Mouse (Mus musculus): ENCODE measurements around the gene Canx. TPM values are rescaled to one million over a fixed set of nuclear protein-coding genes. Genes with fewer than 3 reads are reported as not detected.

Gene Canx
- polyA plus RNA-seq, 1 experiment from 2014 or later: 237 TPM

GRCm38 (mm10) chr11:50290486-50291225 is 34.8 kb downstream of the Canx start:
- Histone ChIP-seq H3K4me3 (ENCODE audit: low read depth, low read length) (peak overlapping the region; percentile 99), H3K27me3 (ENCODE audit: control insufficient read depth, insufficient read depth, low read length) (no peaks in the 10 kb centered on the region), H3K9ac (ENCODE audit: low read length) (peak overlapping the region; percentile 99), H3K36me3 (ENCODE audit: control insufficient read depth, insufficient read depth, low read length) (0 out of 2 replicates have a peak, but pooled peaks cover 2% of the 10 kb centered on the region), H3K4me1 (ENCODE audit: control insufficient read depth, insufficient read depth, low read length) (peaks cover 14% of the 10 kb centered on the region), H3K9me3 (ENCODE audit: control insufficient read depth, low read length) (no peaks in the 10 kb centered on the region), H3K27ac (ENCODE audit: low read depth, low read length) (peak overlapping the region; percentile 96; the same call in 1 of the 2 replicates), H3K4me2 (peak overlapping the region; percentile 60)
- WGBS: 15% methylated on average over 20 of the region's 20 CpGs
- no peak for ATAC-seq (ENCODE audit: low FRiP score)
- no peak for DNase-seq (ENCODE audit: low spot score, missing footprints)

DNA sequence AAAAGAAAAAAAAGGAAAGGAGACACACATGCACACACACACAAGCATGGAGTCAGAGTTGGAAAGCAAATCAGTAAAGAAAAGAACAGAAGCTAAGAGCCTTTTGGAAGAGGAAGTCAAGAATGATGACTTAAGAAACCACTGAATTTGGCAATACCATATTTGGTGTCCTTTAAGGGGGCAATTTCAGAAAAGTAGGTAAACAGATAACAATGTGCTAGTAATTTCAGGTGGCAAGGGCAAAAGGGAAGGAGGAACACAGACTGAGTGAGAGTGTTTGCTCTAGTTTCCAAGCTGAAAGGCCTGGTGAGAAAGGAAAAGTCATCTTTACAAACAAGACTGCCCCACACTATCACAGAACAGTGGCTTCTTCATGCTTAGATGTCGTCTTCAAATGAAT is 39.0 kb downstream of the Canx start:
- H3K4me1 ChIP-seq (ENCODE audit: control insufficient read depth, insufficient read depth, low read length): peaks cover 14% of the 10 kb centered on the region
- H3K4me2 ChIP-seq: no peak overlapping the region
- no peaks in the 10 kb centered on the region for H3K36me3 ChIP-seq (ENCODE audit: control insufficient read depth, insufficient read depth, low read length)
- DNase-seq (ENCODE audit: low spot score, missing footprints) (no peak), ATAC-seq (ENCODE audit: low FRiP score) (no peak)
- no peak overlapping the region for H3K9ac ChIP-seq (ENCODE audit: low read length)
- 97% methylated on average over 1 of the region's 1 CpGs for WGBS
- H3K9me3 ChIP-seq (ENCODE audit: control insufficient read depth, low read length): no peaks in the 10 kb centered on the region
- no peak overlapping the region for H3K4me3 ChIP-seq (ENCODE audit: low read depth, low read length)
- no peak overlapping the region for H3K27ac ChIP-seq (ENCODE audit: low read depth, low read length)
- no peaks in the 10 kb centered on the region for H3K27me3 ChIP-seq (ENCODE audit: control insufficient read depth, insufficient read depth, low read length)

- DNase-seq (ENCODE audit: low spot score, missing footprints) (no peak), ATAC-seq (ENCODE audit: low FRiP score) (no peak)
- Histone ChIP-seq H3K4me3 (ENCODE audit: low read depth, low read length) (no peak overlapping the region), H3K9me3 (ENCODE audit: control insufficient read depth, low read length) (no peaks in the 10 kb centered on the region), H3K4me1 (ENCODE audit: control insufficient read depth, insufficient read depth, low read length) (peaks cover 14% of the 10 kb centered on the region), H3K36me3 (ENCODE audit: control insufficient read depth, insufficient read depth, low read length) (no peaks in the 10 kb centered on the region), H3K27me3 (ENCODE audit: control insufficient read depth, insufficient read depth, low read length) (no peaks in the 10 kb centered on the region), H3K4me2 (no peak overlapping the region), H3K9ac (ENCODE audit: low read length) (no peak overlapping the region), H3K27ac (ENCODE audit: low read depth, low read length) (no peak overlapping the region)
- WGBS: 95% methylated on average over 7 of the region's 7 CpGs
These were observed 39.8 kb downstream of the Canx start for GRCm38 (mm10) chr11:50285696-50286095.

DNA sequence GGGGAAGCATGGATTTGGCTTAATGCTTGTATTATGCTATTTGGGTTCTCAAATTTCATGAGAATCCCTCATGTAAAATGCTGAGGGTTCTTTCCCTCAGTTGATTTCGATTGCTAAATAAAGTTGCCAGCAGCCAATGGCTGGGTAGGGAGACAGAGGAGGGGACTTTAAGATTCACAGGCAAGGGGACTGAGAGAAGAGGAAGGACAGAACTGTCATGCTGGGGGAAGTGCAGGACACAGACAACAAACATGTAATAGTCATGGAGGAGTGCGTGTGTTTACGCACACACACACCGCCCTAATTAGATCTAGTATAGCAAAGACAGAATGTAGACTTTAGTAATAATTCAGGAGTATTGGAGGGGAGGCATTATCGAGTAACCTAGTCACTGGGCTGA is 40.2 kb downstream of the Canx start:
- H3K4me2 ChIP-seq: no peak overlapping the region
- DNase-seq (ENCODE audit: low spot score, missing footprints): no peak
- no peak overlapping the region for H3K9ac ChIP-seq (ENCODE audit: low read length)
- no peak for ATAC-seq (ENCODE audit: low FRiP score)
- H3K9me3 ChIP-seq (ENCODE audit: control insufficient read depth, low read length): no peaks in the 10 kb centered on the region
- peaks cover 9% of the 10 kb centered on the region for H3K4me1 ChIP-seq (ENCODE audit: control insufficient read depth, insufficient read depth, low read length)
- no peaks in the 10 kb centered on the region for H3K36me3 ChIP-seq (ENCODE audit: control insufficient read depth, insufficient read depth, low read length)
- no peaks in the 10 kb centered on the region for H3K27me3 ChIP-seq (ENCODE audit: control insufficient read depth, insufficient read depth, low read length)
- 96% methylated on average over 5 of the region's 5 CpGs for WGBS
- no peak overlapping the region for H3K4me3 ChIP-seq (ENCODE audit: low read depth, low read length)
- no peak overlapping the region for H3K27ac ChIP-seq (ENCODE audit: low read depth, low read length)

- Histone ChIP-seq H3K9me3 (ENCODE audit: control insufficient read depth, low read length) (no peaks in the 10 kb centered on the region), H3K36me3 (ENCODE audit: control insufficient read depth, insufficient read depth, low read length) (no peaks in the 10 kb centered on the region), H3K4me2 (no peak overlapping the region), H3K4me1 (ENCODE audit: control insufficient read depth, insufficient read depth, low read length) (no peaks in the 10 kb centered on the region), H3K9ac (ENCODE audit: low read length) (no peak overlapping the region), H3K27ac (ENCODE audit: low read depth, low read length) (no peak overlapping the region), H3K27me3 (ENCODE audit: control insufficient read depth, insufficient read depth, low read length) (no peaks in the 10 kb centered on the region), H3K4me3 (ENCODE audit: low read depth, low read length) (no peak overlapping the region)
- ATAC-seq (ENCODE audit: low FRiP score) (no peak), DNase-seq (ENCODE audit: low spot score, missing footprints) (no peak)
- WGBS: 90% methylated on average over 1 of the region's 1 CpGs
These were observed 45.4 kb downstream of the Canx start for GRCm38 (mm10) chr11:50280053-50280452.

DNA sequence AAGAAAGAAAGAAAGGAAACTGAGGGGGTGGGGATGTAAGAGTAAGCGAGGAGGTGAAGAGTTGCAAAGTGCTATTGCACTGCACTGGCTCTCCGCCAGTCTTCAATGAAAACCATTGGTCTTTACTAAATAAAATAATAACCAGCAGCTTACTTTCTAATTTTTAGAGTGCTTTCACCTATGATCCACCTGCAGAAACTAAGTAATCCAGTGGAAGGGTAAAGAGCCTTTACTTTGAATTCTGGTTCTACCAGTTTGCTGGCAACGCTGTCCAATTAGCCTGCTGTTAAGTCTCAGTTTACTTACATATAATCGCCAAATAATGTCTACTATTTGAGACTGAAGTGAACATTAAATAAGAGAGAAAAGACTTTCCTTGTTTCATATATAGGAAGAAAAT is 46.5 kb downstream of the Canx start:
- Histone ChIP-seq H3K9me3 (ENCODE audit: control insufficient read depth, low read length) (no peaks in the 10 kb centered on the region), H3K27me3 (ENCODE audit: control insufficient read depth, insufficient read depth, low read length) (no peaks in the 10 kb centered on the region), H3K27ac (ENCODE audit: low read depth, low read length) (no peak overlapping the region), H3K4me2 (no peak overlapping the region), H3K9ac (ENCODE audit: low read length) (no peak overlapping the region), H3K4me1 (ENCODE audit: control insufficient read depth, insufficient read depth, low read length) (no peaks in the 10 kb centered on the region), H3K4me3 (ENCODE audit: low read depth, low read length) (no peak overlapping the region), H3K36me3 (ENCODE audit: control insufficient read depth, insufficient read depth, low read length) (no peaks in the 10 kb centered on the region)
- 91% methylated on average over 4 of the region's 4 CpGs for WGBS
- no peak for DNase-seq (ENCODE audit: low spot score, missing footprints)
- no peak for ATAC-seq (ENCODE audit: low FRiP score)

- no peak for ATAC-seq (ENCODE audit: low FRiP score)
- H3K9me3 ChIP-seq (ENCODE audit: control insufficient read depth, low read length): no peaks in the 10 kb centered on the region
- no peaks in the 10 kb centered on the region for H3K36me3 ChIP-seq (ENCODE audit: control insufficient read depth, insufficient read depth, low read length)
- H3K27ac ChIP-seq (ENCODE audit: low read depth, low read length): no peak overlapping the region
- no peak overlapping the region for H3K4me2 ChIP-seq
- no peaks in the 10 kb centered on the region for H3K27me3 ChIP-seq (ENCODE audit: control insufficient read depth, insufficient read depth, low read length)
- WGBS: 96% methylated on average over 6 of the region's 6 CpGs
- DNase-seq (ENCODE audit: low spot score, missing footprints): no peak
- no peaks in the 10 kb centered on the region for H3K4me1 ChIP-seq (ENCODE audit: control insufficient read depth, insufficient read depth, low read length)
- H3K9ac ChIP-seq (ENCODE audit: low read length): no peak overlapping the region
- H3K4me3 ChIP-seq (ENCODE audit: low read depth, low read length): no peak overlapping the region
These were observed 47.8 kb downstream of the Canx start for GRCm38 (mm10) chr11:50277706-50278105.

- no peak for DNase-seq (ENCODE audit: low spot score, missing footprints)
- H3K4me2 ChIP-seq: no peak overlapping the region
- no peak for ATAC-seq (ENCODE audit: low FRiP score)
These were observed 48.4 kb downstream of the Canx start for GRCm38 (mm10) chr11:50277025-50277424.

DNA sequence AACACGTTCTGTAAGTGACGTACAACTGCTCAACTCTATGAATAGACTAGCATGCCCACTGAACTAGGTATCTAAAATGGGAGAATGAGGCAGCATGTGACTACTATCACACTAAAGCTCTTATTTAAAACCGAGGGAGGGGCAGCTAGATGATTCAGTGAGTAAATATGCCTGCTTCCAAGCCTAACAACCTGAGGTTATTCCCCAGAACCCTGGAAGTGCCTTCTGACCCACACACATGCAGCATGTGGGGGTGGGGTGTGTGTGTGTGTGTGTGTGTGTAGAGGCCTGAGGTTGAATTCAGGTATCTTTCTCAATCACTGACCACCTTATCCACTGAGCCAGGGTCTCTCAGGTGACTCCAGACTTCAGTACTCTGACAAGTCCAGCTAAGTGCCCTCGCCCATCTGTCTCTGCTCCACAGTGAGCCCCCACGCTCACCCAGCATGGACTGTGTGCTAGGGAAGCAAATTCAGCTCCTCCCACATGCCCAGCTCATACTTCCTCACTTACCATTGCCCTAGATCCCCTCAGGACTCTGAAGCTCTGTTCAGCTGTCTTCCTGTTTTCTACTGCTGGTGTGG is 49.8 kb downstream of the Canx start:
- H3K9me3 ChIP-seq (ENCODE audit: control insufficient read depth, low read length): no peaks in the 10 kb centered on the region
- no peak overlapping the region for H3K9ac ChIP-seq (ENCODE audit: low read length)
- no peak for ATAC-seq (ENCODE audit: low FRiP score)
- DNase-seq (ENCODE audit: low spot score, missing footprints): no peak
- H3K27ac ChIP-seq (ENCODE audit: low read depth, low read length): no peak overlapping the region
- no peak overlapping the region for H3K4me3 ChIP-seq (ENCODE audit: low read depth, low read length)
- H3K4me1 ChIP-seq (ENCODE audit: control insufficient read depth, insufficient read depth, low read length): no peaks in the 10 kb centered on the region
- no peak overlapping the region for H3K4me2 ChIP-seq
- H3K36me3 ChIP-seq (ENCODE audit: control insufficient read depth, insufficient read depth, low read length): no peaks in the 10 kb centered on the region
- no peaks in the 10 kb centered on the region for H3K27me3 ChIP-seq (ENCODE audit: control insufficient read depth, insufficient read depth, low read length)
- 79% methylated on average over 5 of the region's 5 CpGs for WGBS

More at GRCm38 (mm10) chr11:50277025-50277424, 48.4 kb downstream of the Canx start:
- Histone ChIP-seq H3K36me3 (ENCODE audit: control insufficient read depth, insufficient read depth, low read length) (no peaks in the 10 kb centered on the region), H3K9me3 (ENCODE audit: control insufficient read depth, low read length) (no peaks in the 10 kb centered on the region), H3K4me1 (ENCODE audit: control insufficient read depth, insufficient read depth, low read length) (no peaks in the 10 kb centered on the region), H3K27ac (ENCODE audit: low read depth, low read length) (no peak overlapping the region), H3K4me3 (ENCODE audit: low read depth, low read length) (no peak overlapping the region), H3K27me3 (ENCODE audit: control insufficient read depth, insufficient read depth, low read length) (no peaks in the 10 kb centered on the region), H3K9ac (ENCODE audit: low read length) (no peak overlapping the region)
